Comparison of ENCODE assay signal across 1 mouse cellular context in the genomic region with DNA sequence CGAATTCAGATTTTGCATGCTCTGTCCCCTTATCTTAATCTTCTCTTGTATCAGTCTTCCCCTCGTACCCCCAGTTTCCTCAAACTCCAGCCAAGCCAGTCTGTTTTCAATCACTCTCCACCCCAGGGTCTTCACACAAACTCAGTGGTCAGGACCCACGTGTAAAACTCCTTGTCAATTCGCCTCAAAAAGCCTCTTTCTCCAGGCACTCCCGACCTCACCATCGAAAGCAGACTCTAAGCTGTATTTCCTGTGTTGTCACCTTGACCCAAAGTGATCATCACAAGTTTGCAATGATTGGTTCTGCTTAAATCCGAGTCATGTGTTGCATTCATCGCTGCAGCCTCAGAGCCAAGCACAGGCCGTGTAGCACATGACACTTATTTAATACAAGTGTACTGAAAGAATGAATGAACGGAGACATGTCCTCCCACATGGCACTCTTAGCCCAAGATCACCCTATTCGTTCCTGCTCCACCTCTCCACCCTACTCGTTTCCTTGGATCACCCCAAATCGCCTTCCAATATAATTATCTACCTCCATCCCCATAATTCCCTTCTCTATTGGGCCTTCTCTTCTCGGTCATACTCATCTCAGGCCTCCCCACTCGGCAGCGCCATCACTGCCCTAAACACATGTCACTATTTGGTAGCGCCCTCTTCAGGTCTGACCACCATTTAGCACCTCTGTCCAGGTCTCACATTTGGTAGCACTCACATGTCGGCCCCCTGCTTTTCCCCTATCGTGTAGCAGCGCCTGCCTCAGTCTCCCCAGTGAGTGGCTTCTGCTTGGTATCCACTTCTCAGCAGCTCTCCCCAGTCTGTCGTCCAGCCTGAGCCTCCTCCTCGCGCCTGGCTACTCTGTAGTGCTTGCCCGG.
A peak's percentile ranks its signal among the peaks of the same experiment; 100 is the strongest.
TF ChIP-seq lines count a peak whose summit lies in the region.

No protein-coding gene starts in this region.

TF ChIP-seq in CH12.LX, 34 proteins besides CTCF, POLR2A, EP300 and RAD21:
- TF ChIP-seq JUN (IDR thresholded peaks at IDR 0.05; ENCODE audit: insufficient read depth, low read depth, low read length) (no peak), JUND (conservative IDR thresholded peaks at IDR 0.05; ENCODE audit: low read depth, low read length) (no peak), TBP (conservative IDR thresholded peaks at IDR 0.05; ENCODE audit: low read depth, low read length) (peak; percentile 26; the same call in 1 of the 2 replicates), PAX5 (IDR thresholded peaks at IDR 0.05; ENCODE audit: low read length) (no peak), TCF12 (IDR thresholded peaks at IDR 0.05; ENCODE audit: low read depth, low read length) (peak; percentile 34; the same call in 1 of the 2 replicates), KAT2A (IDR thresholded peaks at IDR 0.05; ENCODE audit: insufficient replicate concordance, low read length) (0 out of 2 replicates have a peak, but pooled peaks have one; percentile 48), ZKSCAN1 (IDR thresholded peaks at IDR 0.05; ENCODE audit: borderline replicate concordance, low read depth, low read length) (no peak), ZNF384 (IDR thresholded peaks at IDR 0.05; ENCODE audit: low read depth, low read length) (no peak), MYC (IDR thresholded peaks at IDR 0.05; ENCODE audit: low read depth, low read length) (peak; percentile 98), SIN3A (IDR thresholded peaks at IDR 0.05; ENCODE audit: low read length) (peak; percentile 76; the same call in 1 of the 2 replicates), NRF1 (IDR thresholded peaks at IDR 0.05; ENCODE audit: low read depth, low read length) (no peak), HCFC1 (IDR thresholded peaks at IDR 0.05; ENCODE audit: low read depth, low read length) (no peak), NELFE (IDR thresholded peaks at IDR 0.05; ENCODE audit: low read depth, low read length) (peak; percentile 30), CHD2 (IDR thresholded peaks at IDR 0.05; ENCODE audit: low read length) (0 out of 2 replicates have a peak, but pooled peaks have one; percentile 12), GABPA (IDR thresholded peaks at IDR 0.05; ENCODE audit: insufficient replicate concordance, low read depth, low read length) (no peak), UBTF (IDR thresholded peaks at IDR 0.05; ENCODE audit: low read depth, low read length) (no peak), ELF1 (IDR thresholded peaks at IDR 0.05; ENCODE audit: low read depth, low read length) (0 out of 2 replicates have a peak, but pooled peaks have one; percentile 9), MXI1 (IDR thresholded peaks at IDR 0.05; ENCODE audit: low read depth, low read length) (peak; percentile 95), SMC3 (IDR thresholded peaks at IDR 0.05; ENCODE audit: low read depth, low read length) (no peak), CHD1 (IDR thresholded peaks at IDR 0.05; ENCODE audit: low read depth, low read length) (peak; percentile 54; the same call in 1 of the 2 replicates), E2F4 (IDR thresholded peaks at IDR 0.05; ENCODE audit: insufficient replicate concordance, low read depth, low read length) (no peak), IRF4 (IDR thresholded peaks at IDR 0.05; ENCODE audit: low read depth, low read length) (no peak), MAX (IDR thresholded peaks at IDR 0.05; ENCODE audit: low read length) (peak; percentile 93), ETS1 (conservative IDR thresholded peaks at IDR 0.05; ENCODE audit: low read depth, low read length) (no peak), POLR2AphosphoS2 (IDR thresholded peaks at IDR 0.05; ENCODE audit: low read depth, low read length) (no peak), RCOR1 (conservative IDR thresholded peaks at IDR 0.05; ENCODE audit: low read depth, low read length) (no peak), ZMIZ1 (IDR thresholded peaks at IDR 0.05; ENCODE audit: low read depth, low read length) (no peak), ZC3H11A (IDR thresholded peaks at IDR 0.05; ENCODE audit: low read depth, low read length) (no peak)
